Mouse (Mus musculus): Measurements from ENCODE around the gene Pknox2. TPM values are rescaled to one million over a fixed set of nuclear protein-coding genes. Genes with fewer than 3 reads are reported as not detected.

Pknox2 gene
- polyA plus RNA-seq, 1 experiment from 2014 or later: 5.4 TPM

DNA sequence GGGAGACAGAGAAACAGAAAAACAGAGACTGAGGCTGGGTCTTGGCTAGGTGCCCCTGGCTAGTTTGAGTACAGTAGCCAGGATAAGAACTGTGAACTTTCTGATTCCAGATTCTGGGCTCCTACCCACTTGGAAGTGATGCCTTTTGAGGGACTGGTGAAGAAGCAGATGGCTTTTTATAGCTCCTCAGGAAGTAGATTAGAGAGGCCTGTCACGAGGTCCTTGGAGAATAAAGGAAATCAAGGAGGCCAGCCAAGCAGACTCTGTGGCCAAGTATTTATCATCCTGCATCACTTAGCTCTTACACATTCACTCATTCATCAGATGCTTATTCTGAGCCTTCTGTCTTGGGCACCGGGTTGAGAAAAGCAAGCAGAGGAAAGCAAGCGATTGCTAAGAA is 28.8 kb upstream of the Pknox2 start:
- no peak overlapping the region for H3K9ac ChIP-seq (ENCODE audit: low read depth, low read length)
- ATAC-seq (ENCODE audit: low FRiP score, low TSS enrichment): no peak
- no peak overlapping the region for H3K27ac ChIP-seq (ENCODE audit: low read depth, low read length)
- H3K4me3 ChIP-seq (ENCODE audit: low read length): no peak overlapping the region
- H3K9me3 ChIP-seq (ENCODE audit: control insufficient read depth, low read length): no peaks in the 10 kb centered on the region
- no peak overlapping the region for H3K4me2 ChIP-seq (replicated peaks; ENCODE audit: low read depth, low read length)
- H3K27me3 ChIP-seq (ENCODE audit: control insufficient read depth, insufficient read depth, low read length): no peaks in the 10 kb centered on the region
- WGBS: 54% methylated on average over 3 of the region's 3 CpGs
- no peaks in the 10 kb centered on the region for H3K36me3 ChIP-seq (ENCODE audit: control insufficient read depth, insufficient read depth, low read length)
- no peaks in the 10 kb centered on the region; the same call in 1 of the 2 replicates for H3K4me1 ChIP-seq (ENCODE audit: control insufficient read depth, insufficient read depth, low read length)

DNA sequence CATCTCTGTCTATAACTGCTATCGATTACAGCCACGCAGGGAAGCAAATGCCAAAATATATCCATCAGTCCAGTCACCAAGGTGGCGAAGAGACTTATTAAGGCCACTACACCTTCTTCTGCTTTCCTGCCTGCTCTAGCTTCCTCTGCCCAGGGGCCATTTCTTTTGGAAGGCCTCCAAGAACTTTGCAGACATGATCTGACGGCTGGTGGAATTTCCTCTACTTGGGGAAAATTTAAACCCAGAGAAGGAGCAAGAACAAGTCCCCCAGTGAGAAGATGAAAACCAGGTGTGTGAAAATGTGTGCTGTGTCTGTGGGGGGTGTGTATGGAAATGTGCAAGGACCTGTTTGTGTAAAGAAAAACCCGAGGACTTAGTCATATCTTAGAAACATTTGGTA is 26.2 kb upstream of the Pknox2 start:
- H3K4me3 ChIP-seq (ENCODE audit: low read length): no peak overlapping the region
- WGBS: 58% methylated on average over 5 of the region's 5 CpGs
- no peak overlapping the region for H3K27ac ChIP-seq (ENCODE audit: low read depth, low read length)
- H3K9ac ChIP-seq (ENCODE audit: low read depth, low read length): no peak overlapping the region
- H3K4me2 ChIP-seq (replicated peaks; ENCODE audit: low read depth, low read length): no peak overlapping the region
- no peaks in the 10 kb centered on the region for H3K27me3 ChIP-seq (ENCODE audit: control insufficient read depth, insufficient read depth, low read length)
- no peaks in the 10 kb centered on the region for H3K36me3 ChIP-seq (ENCODE audit: control insufficient read depth, insufficient read depth, low read length)
- no peaks in the 10 kb centered on the region; the same call in 1 of the 2 replicates for H3K4me1 ChIP-seq (ENCODE audit: control insufficient read depth, insufficient read depth, low read length)
- H3K9me3 ChIP-seq (ENCODE audit: control insufficient read depth, low read length): no peaks in the 10 kb centered on the region
- ATAC-seq (ENCODE audit: low FRiP score, low TSS enrichment): no peak

GRCm38 (mm10) chr9:37166899-37167298 is 19.7 kb upstream of the Pknox2 start:
- Histone ChIP-seq H3K27me3 (ENCODE audit: control insufficient read depth, insufficient read depth, low read length) (no peaks in the 10 kb centered on the region), H3K4me1 (ENCODE audit: control insufficient read depth, insufficient read depth, low read length) (no peaks in the 10 kb centered on the region), H3K4me3 (ENCODE audit: low read length) (no peak overlapping the region), H3K27ac (ENCODE audit: low read depth, low read length) (no peak overlapping the region), H3K36me3 (ENCODE audit: control insufficient read depth, insufficient read depth, low read length) (no peaks in the 10 kb centered on the region), H3K9me3 (ENCODE audit: control insufficient read depth, low read length) (no peaks in the 10 kb centered on the region), H3K4me2 (replicated peaks; ENCODE audit: low read depth, low read length) (no peak overlapping the region), H3K9ac (ENCODE audit: low read depth, low read length) (no peak overlapping the region)
- no peak for ATAC-seq (ENCODE audit: low FRiP score, low TSS enrichment)
- WGBS: 73% methylated on average over 2 of the region's 2 CpGs

DNA sequence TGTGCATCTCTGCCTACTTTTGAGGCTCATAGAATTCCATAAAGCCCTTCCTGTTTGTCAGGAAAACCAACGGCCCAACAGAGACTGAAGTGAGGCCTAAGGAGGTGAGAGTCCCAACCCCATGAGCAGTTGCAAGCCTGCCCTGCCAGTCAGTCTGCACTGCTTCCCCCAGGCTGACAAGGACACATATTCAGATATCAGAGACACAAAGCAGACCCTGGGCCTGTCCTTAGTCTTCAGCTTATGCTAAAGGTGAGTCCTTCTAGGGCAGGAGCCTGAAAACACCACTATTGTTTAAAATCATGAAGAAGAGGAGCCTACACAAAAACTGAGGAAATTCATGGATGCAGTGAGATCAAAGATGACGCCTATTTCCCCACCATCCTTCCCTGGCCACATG is 13.5 kb upstream of the Pknox2 start:
- Histone ChIP-seq H3K27ac (ENCODE audit: low read depth, low read length) (no peak overlapping the region), H3K36me3 (ENCODE audit: control insufficient read depth, insufficient read depth, low read length) (no peaks in the 10 kb centered on the region), H3K4me2 (replicated peaks; ENCODE audit: low read depth, low read length) (no peak overlapping the region), H3K27me3 (ENCODE audit: control insufficient read depth, insufficient read depth, low read length) (no peaks in the 10 kb centered on the region), H3K4me1 (ENCODE audit: control insufficient read depth, insufficient read depth, low read length) (no peaks in the 10 kb centered on the region), H3K9me3 (ENCODE audit: control insufficient read depth, low read length) (no peaks in the 10 kb centered on the region), H3K9ac (ENCODE audit: low read depth, low read length) (no peak overlapping the region), H3K4me3 (ENCODE audit: low read length) (no peak overlapping the region)
- WGBS: 80% methylated on average over 2 of the region's 2 CpGs
- ATAC-seq (ENCODE audit: low FRiP score, low TSS enrichment): no peak

DNA sequence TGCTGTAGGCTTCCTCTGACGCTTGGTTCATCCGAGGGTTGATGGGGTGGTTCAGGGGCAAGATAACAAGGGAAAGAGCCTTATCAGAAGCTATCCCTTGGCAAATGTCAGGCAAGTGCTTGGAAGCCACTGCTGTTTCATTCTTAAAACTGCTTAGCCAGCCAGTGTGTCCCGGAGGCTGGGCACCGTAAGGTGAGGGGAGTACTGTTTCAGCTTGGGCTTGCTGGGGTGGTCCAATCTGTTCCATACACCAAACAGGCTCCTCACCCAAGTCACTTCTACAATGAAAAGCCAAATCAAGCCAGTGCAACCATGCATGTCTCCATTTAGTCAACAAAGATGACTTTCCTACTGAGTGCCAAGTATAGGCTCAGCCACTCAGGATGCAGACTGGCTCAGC is 679 bp upstream of the Pknox2 start:
- no peaks in the 10 kb centered on the region for H3K36me3 ChIP-seq (ENCODE audit: control insufficient read depth, insufficient read depth, low read length)
- no peak for ATAC-seq (ENCODE audit: low FRiP score, low TSS enrichment)
- H3K4me2 ChIP-seq (replicated peaks; ENCODE audit: low read depth, low read length): no peak overlapping the region
- no peak overlapping the region for H3K9ac ChIP-seq (ENCODE audit: low read depth, low read length)
- peaks cover 15% of the 10 kb centered on the region; the same call in 1 of the 2 replicates for H3K4me1 ChIP-seq (ENCODE audit: control insufficient read depth, insufficient read depth, low read length)
- peaks cover 2% of the 10 kb centered on the region; the same call in 1 of the 2 replicates for H3K27me3 ChIP-seq (ENCODE audit: control insufficient read depth, insufficient read depth, low read length)
- no peak overlapping the region for H3K4me3 ChIP-seq (ENCODE audit: low read length)
- 64% methylated on average over 4 of the region's 4 CpGs for WGBS
- no peak overlapping the region for H3K27ac ChIP-seq (ENCODE audit: low read depth, low read length)
- no peaks in the 10 kb centered on the region for H3K9me3 ChIP-seq (ENCODE audit: control insufficient read depth, low read length)

DNA sequence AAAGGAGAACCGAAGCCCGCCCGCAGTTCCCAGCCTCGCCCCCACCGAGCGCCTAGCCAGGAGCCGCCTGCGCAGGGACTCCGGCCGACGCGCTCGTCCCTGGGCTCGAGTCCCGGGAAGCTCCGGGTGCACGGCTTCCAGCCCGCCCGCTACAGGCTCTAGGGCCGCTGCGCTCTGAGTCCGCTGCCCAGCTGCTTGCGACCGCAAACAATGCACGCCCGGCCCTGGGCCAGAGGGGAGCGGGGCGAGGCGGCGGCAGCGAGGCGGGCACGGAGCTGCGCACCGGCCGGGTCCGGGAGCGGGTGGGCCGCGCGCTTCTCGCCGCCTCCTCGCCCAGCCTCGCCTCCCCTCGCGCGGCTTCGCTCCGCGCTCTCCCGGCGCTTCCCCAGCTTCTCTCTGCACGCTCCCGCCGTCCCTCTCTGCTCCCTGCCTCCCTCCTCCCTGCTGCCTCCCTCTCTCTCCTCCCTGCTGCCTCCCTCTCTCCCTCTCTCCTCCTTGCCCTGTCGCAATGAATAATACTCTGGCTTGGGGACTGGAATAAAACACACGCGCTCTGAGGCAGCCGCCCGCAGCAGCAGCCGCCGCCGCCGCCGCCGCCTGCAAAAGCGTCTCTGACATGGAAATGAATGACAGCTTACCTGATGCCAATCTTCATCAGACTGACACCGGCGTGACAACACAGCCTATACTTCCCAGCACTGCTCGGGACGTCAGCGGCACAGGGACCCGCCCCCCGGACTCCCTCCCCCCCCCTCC is 426 bp downstream of the Pknox2 start:
- no peaks in the 10 kb centered on the region for H3K36me3 ChIP-seq (ENCODE audit: control insufficient read depth, insufficient read depth, low read length)
- ATAC-seq (ENCODE audit: low FRiP score, low TSS enrichment): peak; percentile 86
- H3K4me3 ChIP-seq (ENCODE audit: low read length): peak overlapping the region; percentile 67
- H3K4me2 ChIP-seq (replicated peaks; ENCODE audit: low read depth, low read length): peak overlapping the region; percentile 88
- peaks cover 20% of the 10 kb centered on the region for H3K4me1 ChIP-seq (ENCODE audit: control insufficient read depth, insufficient read depth, low read length)
- H3K9me3 ChIP-seq (ENCODE audit: control insufficient read depth, low read length): no peaks in the 10 kb centered on the region
- H3K27ac ChIP-seq (ENCODE audit: low read depth, low read length): peak overlapping the region; percentile 97
- H3K9ac ChIP-seq (ENCODE audit: low read depth, low read length): peak overlapping the region; percentile 91
- peaks cover 5% of the 10 kb centered on the region; the same call in 1 of the 2 replicates for H3K27me3 ChIP-seq (ENCODE audit: control insufficient read depth, insufficient read depth, low read length)
- under 1% methylated on average over 62 of the region's 75 CpGs for WGBS

- H3K27ac ChIP-seq (ENCODE audit: low read depth, low read length): peak overlapping the region; percentile 97
- no peaks in the 10 kb centered on the region for H3K36me3 ChIP-seq (ENCODE audit: control insufficient read depth, insufficient read depth, low read length)
- under 1% methylated on average over 12 of the region's 12 CpGs for WGBS
- peak overlapping the region; percentile 67 for H3K4me3 ChIP-seq (ENCODE audit: low read length)
- H3K9ac ChIP-seq (ENCODE audit: low read depth, low read length): peak overlapping the region; percentile 91
- H3K9me3 ChIP-seq (ENCODE audit: control insufficient read depth, low read length): no peaks in the 10 kb centered on the region
- peaks cover 7% of the 10 kb centered on the region; the same call in 1 of the 2 replicates for H3K27me3 ChIP-seq (ENCODE audit: control insufficient read depth, insufficient read depth, low read length)
- peaks cover 25% of the 10 kb centered on the region for H3K4me1 ChIP-seq (ENCODE audit: control insufficient read depth, insufficient read depth, low read length)
- H3K4me2 ChIP-seq (replicated peaks; ENCODE audit: low read depth, low read length): peak overlapping the region; percentile 88
- peak; percentile 47 for ATAC-seq (ENCODE audit: low FRiP score, low TSS enrichment)
Measured at GRCm38 (mm10) chr9:37146353-37146602, 929 bp downstream of the Pknox2 start.

GRCm38 (mm10) chr9:37145616-37146352 is 1.4 kb downstream of the Pknox2 start:
- Histone ChIP-seq H3K4me3 (ENCODE audit: low read length) (peak overlapping the region; percentile 67), H3K9ac (ENCODE audit: low read depth, low read length) (peak overlapping the region; percentile 91), H3K4me2 (replicated peaks; ENCODE audit: low read depth, low read length) (peak overlapping the region; percentile 88), H3K27ac (ENCODE audit: low read depth, low read length) (peak overlapping the region; percentile 97), H3K27me3 (ENCODE audit: control insufficient read depth, insufficient read depth, low read length) (peaks cover 7% of the 10 kb centered on the region; the same call in 1 of the 2 replicates), H3K36me3 (ENCODE audit: control insufficient read depth, insufficient read depth, low read length) (no peaks in the 10 kb centered on the region), H3K4me1 (ENCODE audit: control insufficient read depth, insufficient read depth, low read length) (peaks cover 28% of the 10 kb centered on the region), H3K9me3 (ENCODE audit: control insufficient read depth, low read length) (no peaks in the 10 kb centered on the region)
- peak; percentile 18; the same call in 1 of the 2 replicates for ATAC-seq (ENCODE audit: low FRiP score, low TSS enrichment)
- WGBS: under 1% methylated on average over 43 of the region's 43 CpGs

GRCm38 (mm10) chr9:37145151-37145615 is 2.0 kb downstream of the Pknox2 start:
- no peaks in the 10 kb centered on the region for H3K36me3 ChIP-seq (ENCODE audit: control insufficient read depth, insufficient read depth, low read length)
- peak overlapping the region; percentile 97 for H3K27ac ChIP-seq (ENCODE audit: low read depth, low read length)
- H3K4me1 ChIP-seq (ENCODE audit: control insufficient read depth, insufficient read depth, low read length): peaks cover 34% of the 10 kb centered on the region
- H3K9me3 ChIP-seq (ENCODE audit: control insufficient read depth, low read length): no peaks in the 10 kb centered on the region
- no peak for ATAC-seq (ENCODE audit: low FRiP score, low TSS enrichment)
- peak overlapping the region; percentile 91 for H3K9ac ChIP-seq (ENCODE audit: low read depth, low read length)
- H3K4me2 ChIP-seq (replicated peaks; ENCODE audit: low read depth, low read length): peak overlapping the region; percentile 88
- peak overlapping the region; percentile 67 for H3K4me3 ChIP-seq (ENCODE audit: low read length)
- peaks cover 7% of the 10 kb centered on the region; the same call in 1 of the 2 replicates for H3K27me3 ChIP-seq (ENCODE audit: control insufficient read depth, insufficient read depth, low read length)
- under 1% methylated on average over 26 of the region's 26 CpGs for WGBS

Measured in kidney, embryonic 14.5 days (tissue).